Mouse (Mus musculus) midbrain, embryonic 15.5 days (tissue): Measurements from ENCODE around the gene Gm20888. TPM values are rescaled to one million over a fixed set of nuclear protein-coding genes. Genes with fewer than 3 reads are reported as not detected.
"Not testable (repeated sequence)": the region's sequence is repeated elsewhere in the genome, so short reads cannot be mapped to it uniquely, and the experiment has no call there.

Experiments
- ATAC-seq: fragments of 200-750 bp; cut with Nextera tagmentation; replicated peaks from 2 replicates; pipeline ENCODE4 v1.8.0; 2017; ENCODE audit warnings: moderate TSS enrichment
- H3K27ac ChIP-seq: fragments of 300-500 bp; sonication (generic); 2 replicates; pipeline ENCODE4 v1.5.1; 2015; ENCODE audit warnings: mild to moderate bottlenecking, inconsistent platforms
- H3K27me3 ChIP-seq: fragments of 300-500 bp; sonication (generic); replicated peaks from 2 replicates; pipeline ENCODE4 v1.6.1; 2015; ENCODE audit warnings: inconsistent platforms
- H3K36me3 ChIP-seq: fragments of 300-500 bp; sonication (generic); replicated peaks from 2 replicates; pipeline ENCODE4 v1.6.1; 2015; ENCODE audit warnings: inconsistent platforms
- H3K4me1 ChIP-seq: fragments of 300-500 bp; sonication (generic); 2 replicates; pipeline ENCODE4 v1.6.1; 2015; ENCODE audit warnings: inconsistent platforms
- H3K4me2 ChIP-seq: fragments of 300-500 bp; sonication (generic); 2 replicates; pipeline ENCODE4 v1.6.1; 2015; ENCODE audit warnings: inconsistent platforms, mild to moderate bottlenecking, moderate library complexity
- H3K4me3 ChIP-seq: fragments of 300-500 bp; sonication (generic); 2 replicates; pipeline ENCODE4 v1.5.1; 2015; ENCODE audit warnings: mild to moderate bottlenecking, inconsistent platforms
- H3K9ac ChIP-seq: fragments of 300-500 bp; sonication (generic); 2 replicates; pipeline ENCODE4 v1.6.1; 2015; ENCODE audit warnings: mild to moderate bottlenecking, inconsistent platforms
- H3K9me3 ChIP-seq: fragments of 300-500 bp; sonication (generic); 2 replicates; pipeline ENCODE4 v1.6.1; 2016; ENCODE audit warnings: inconsistent platforms
- WGBS: fragments of 180-500 bp; shearing (Covaris S2); methylation state at CpG from one replicate; pipeline ENCODE4 v1.1.7; 2015; ENCODE audit warnings: mixed read lengths; 5-methylcytosine and 5-hydroxymethylcytosine counted together
- polyA plus RNA-seq: library from polyadenylated mRNA; unstranded; fragments of >200 nt; fragmentation: Nextera tagmentation; extraction: Ambion mirVana; gene quantifications from 2 replicates; pipeline ENCODE4 v1.2.1, GENCODE M21; 2015

The Gm20888 gene
- polyA plus RNA-seq = not detected in 2 replicates

- not testable (repeated sequence) for H3K27me3 ChIP-seq, H3K4me2 ChIP-seq, ATAC-seq, H3K9me3 ChIP-seq, H3K36me3 ChIP-seq, H3K4me1 ChIP-seq, H3K4me3 ChIP-seq, H3K27ac ChIP-seq, H3K9ac ChIP-seq
- WGBS = no CpG with 5 or more reads among the region's 6 CpGs
These were observed at the start of gene Gm20888 for GRCm38 (mm10) chrY:70441582-70441981. Gene Gm20888 (plus strand): TSS chrY:70441882.

Other genes starting within 250 kb of the Gm20888 start
- not detected in 2 replicates for gene Gm21118, start 168.2 kb upstream of the Gm20888 start, polyA plus RNA-seq
- gene Gm29423, start 138.6 kb upstream of the Gm20888 start, polyA plus RNA-seq = not detected in 2 replicates
- not detected in 2 replicates for gene Gm29644, start 138.5 kb upstream of the Gm20888 start, polyA plus RNA-seq